Mouse (Mus musculus) lung, postnatal 0 days (tissue): ENCODE results near the gene Bcor.

Experiments
- CTCF ChIP-seq: IDR thresholded peaks from 2 replicates; pipeline ENCODE4 v1.5.1; 2016; ENCODE audit warnings: antibody characterized with exemption, mild to moderate bottlenecking
- EP300 ChIP-seq: IDR thresholded peaks from 2 replicates; pipeline ENCODE4 v1.6.1; 2016; ENCODE audit warnings: antibody characterized with exemption, mild to moderate bottlenecking, control low read depth

GRCm38 (mm10) chrX:12150425-12150824 lies 9.7 kb downstream of the Bcor start:
- no peak for TF ChIP-seq EP300
- TF ChIP-seq CTCF, result no peak
